Mouse (Mus musculus): ENCODE measurements around the gene Cytl1. TPM values are rescaled to one million over a fixed set of nuclear protein-coding genes. Genes with fewer than 3 reads are reported as not detected.

The Cytl1 gene
- total and polyA plus RNA-seq, 3 experiments = 24.1 to 67.4 (median 29.6) TPM

DNA sequence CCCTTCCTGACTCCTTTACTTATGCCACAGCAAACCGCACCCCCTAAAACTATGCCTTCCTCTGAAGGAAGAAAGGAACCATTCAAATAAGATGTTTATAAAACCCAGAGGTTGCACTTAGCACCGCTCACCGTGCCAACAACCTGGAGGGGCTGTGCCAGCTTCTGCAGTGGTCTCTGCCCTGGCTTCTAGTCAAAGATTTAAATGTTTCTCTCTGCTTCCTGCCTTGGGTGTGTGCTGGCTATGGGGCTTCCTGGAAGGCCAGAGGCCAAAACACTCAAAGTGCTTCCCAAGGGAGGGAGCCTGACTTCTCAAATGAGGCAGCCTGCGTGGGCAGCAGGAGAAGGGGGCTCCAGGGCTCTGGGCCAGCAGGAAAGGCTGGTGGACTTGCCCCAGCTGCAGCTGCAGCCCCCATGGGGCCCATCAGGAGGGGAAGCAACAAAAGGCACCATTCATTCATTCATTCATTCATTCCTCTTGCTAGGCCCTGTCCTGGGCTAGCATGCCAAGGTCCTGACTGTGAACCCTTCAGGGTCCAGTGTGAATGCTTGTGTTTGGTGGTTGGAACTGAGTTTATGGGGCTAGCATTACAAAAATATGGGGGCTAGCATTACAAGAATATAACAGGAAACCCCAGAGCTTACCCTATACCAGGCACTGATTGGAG lies 10.0 kb upstream of the Cytl1 start:
- no peak for TF ChIP-seq EP300 (IDR thresholded peaks at IDR 0.05; ENCODE audit: insufficient read depth, low read depth, low read length)
- TF ChIP-seq POLR2A (IDR thresholded peaks at IDR 0.05; ENCODE audit: insufficient read depth, low read depth, low read length) = no peak
- TF ChIP-seq CTCF (IDR thresholded peaks at IDR 0.05) = no peak

DNA sequence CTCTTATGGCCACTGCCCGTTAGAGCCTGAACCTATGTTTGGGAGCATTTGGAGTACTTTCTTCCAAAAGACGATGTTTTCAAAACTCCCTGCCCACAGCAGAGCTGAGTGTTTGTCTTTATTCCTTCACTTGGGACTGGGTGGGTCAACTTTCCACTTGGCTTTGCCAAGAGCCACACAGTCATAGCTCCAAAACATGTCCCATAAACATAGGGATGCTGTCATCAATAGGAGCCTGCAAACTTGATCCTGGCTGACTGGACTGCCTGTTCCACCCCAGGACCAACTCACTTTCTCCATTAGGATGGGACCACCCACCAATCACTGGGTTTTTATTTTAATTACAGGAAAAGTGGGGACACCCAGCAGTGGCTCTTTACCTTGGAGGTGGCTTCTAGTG lies 4.5 kb upstream of the Cytl1 start:
- intact Hi-C loops (cut with DNase I) = no loop called here
- TF ChIP-seq CTCF (IDR thresholded peaks at IDR 0.05) = no peak
- TF ChIP-seq POLR2A (IDR thresholded peaks at IDR 0.05; ENCODE audit: insufficient read depth, low read depth, low read length) = no peak
- no peak for TF ChIP-seq EP300 (IDR thresholded peaks at IDR 0.05; ENCODE audit: insufficient read depth, low read depth, low read length)
- H3K27ac ChIP-seq = peak overlapping the region; percentile 48
- no peaks in the 10 kb centered on the region for H3K27me3 ChIP-seq (ENCODE audit: control insufficient read depth, insufficient read depth, low read length)
- H3K36me3 ChIP-seq (ENCODE audit: control insufficient read depth, insufficient read depth, low read length) = no peaks in the 10 kb centered on the region
- WGBS = 58% methylated on average over 2 of the region's 2 CpGs
- no peak overlapping the region for H3K4me3 ChIP-seq
- no peaks in the 10 kb centered on the region for H3K79me2 ChIP-seq (replicated peaks; ENCODE audit: control insufficient read depth, insufficient read depth, low read length)
- H3K4me1 ChIP-seq (ENCODE audit: control insufficient read depth, insufficient read depth, low read length) = no peaks in the 10 kb centered on the region; the same call in 1 of the 2 replicates
- H3K9ac ChIP-seq (ENCODE audit: low read depth, low read length) = no peak overlapping the region
- peak; percentile 34 to 60 for DNase-seq

More for the DNA sequence above, 10.0 kb upstream of the Cytl1 start:
- peak in 1 of 2 experiments; percentile 24 for DNase-seq
- Histone ChIP-seq H3K4me3 (no peak overlapping the region), H3K27me3 (ENCODE audit: control insufficient read depth, insufficient read depth, low read length) (no peaks in the 10 kb centered on the region), H3K79me2 (replicated peaks; ENCODE audit: control insufficient read depth, insufficient read depth, low read length) (no peaks in the 10 kb centered on the region), H3K27ac (no peak overlapping the region), H3K9ac (ENCODE audit: low read depth, low read length) (no peak overlapping the region), H3K4me1 (ENCODE audit: control insufficient read depth, insufficient read depth, low read length) (no peaks in the 10 kb centered on the region; the same call in 1 of the 2 replicates), H3K36me3 (ENCODE audit: control insufficient read depth, insufficient read depth, low read length) (no peaks in the 10 kb centered on the region)
- intact Hi-C loops (cut with DNase I) = no loop called here
- WGBS = 52% methylated on average over 4 of the region's 4 CpGs

DNA sequence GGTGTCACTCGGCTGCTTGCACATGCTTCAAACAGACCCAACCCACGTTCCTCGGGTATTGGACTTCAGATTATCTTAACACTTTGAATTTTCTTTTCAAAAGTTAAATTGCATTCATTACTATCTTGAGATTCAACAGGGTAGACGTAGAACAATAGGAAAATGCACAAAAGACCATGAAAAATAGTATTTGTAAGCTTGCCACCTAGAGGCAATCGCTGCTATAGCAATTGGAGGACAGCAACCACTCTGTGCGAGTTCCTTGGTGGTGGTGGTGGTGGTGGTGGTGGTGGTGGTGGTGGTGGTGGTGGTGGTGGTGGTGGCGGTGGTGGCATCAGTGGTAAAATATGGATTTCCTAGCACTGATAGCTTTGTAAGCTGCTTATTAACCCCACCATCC lies 894 bp downstream of the Cytl1 start:
- WGBS = 45% methylated on average over 7 of the region's 7 CpGs

DNA sequence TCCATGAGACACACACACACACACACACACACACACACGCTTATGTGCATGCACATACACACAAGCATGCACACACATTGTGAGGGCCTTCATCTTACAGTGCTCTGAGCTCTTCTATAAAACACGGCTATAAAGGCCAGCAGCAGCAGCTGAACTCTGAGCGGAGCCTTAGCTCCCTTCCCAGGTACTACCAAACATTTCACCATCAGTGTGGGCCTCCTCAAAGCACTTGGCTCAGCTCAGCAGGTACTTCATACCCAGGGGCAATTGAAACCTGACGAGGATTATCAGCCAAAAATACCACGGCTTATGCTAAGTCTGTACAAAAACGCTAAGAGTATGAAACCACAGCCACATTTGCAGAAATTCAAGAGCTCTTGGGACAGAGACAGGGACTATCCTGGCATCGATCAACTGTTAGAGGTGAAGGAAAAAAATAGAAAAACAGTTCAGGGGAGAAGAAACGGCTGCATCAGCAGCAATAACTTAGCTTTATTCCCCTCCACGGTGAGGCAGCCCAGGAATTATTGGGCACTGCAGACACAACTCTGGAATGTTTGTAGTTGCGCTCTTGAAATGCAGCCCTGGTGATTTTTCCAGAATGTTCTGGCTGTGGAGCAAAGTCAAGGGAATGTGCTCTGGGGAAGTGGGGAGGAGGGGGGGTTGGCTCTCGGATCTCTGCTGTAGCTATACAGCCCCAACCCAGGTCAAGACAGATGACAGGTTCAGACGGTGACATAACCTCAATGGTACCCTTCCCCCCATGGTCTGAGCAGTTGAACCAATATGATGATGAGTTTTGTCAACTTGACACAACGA lies 8.8 kb downstream of the Cytl1 start:
- TF ChIP-seq EP300 (IDR thresholded peaks at IDR 0.05; ENCODE audit: insufficient read depth, low read depth, low read length) (no peak), POLR2A (IDR thresholded peaks at IDR 0.05; ENCODE audit: insufficient read depth, low read depth, low read length) (no peak), CTCF (IDR thresholded peaks at IDR 0.05) (no peak)
- 60% methylated on average over 13 of the region's 13 CpGs for WGBS
- Histone ChIP-seq H3K9ac (ENCODE audit: low read depth, low read length) (no peak overlapping the region), H3K4me1 (ENCODE audit: control insufficient read depth, insufficient read depth, low read length) (no peaks in the 10 kb centered on the region), H3K79me2 (replicated peaks; ENCODE audit: control insufficient read depth, insufficient read depth, low read length) (no peaks in the 10 kb centered on the region), H3K27ac (no peak overlapping the region), H3K27me3 (ENCODE audit: control insufficient read depth, insufficient read depth, low read length) (no peaks in the 10 kb centered on the region), H3K36me3 (ENCODE audit: control insufficient read depth, insufficient read depth, low read length) (no peaks in the 10 kb centered on the region), H3K4me3 (no peak overlapping the region)
- no peak for DNase-seq
- intact Hi-C loops (cut with DNase I) = no loop called here

More for the DNA sequence above, 894 bp downstream of the Cytl1 start:
- no peak for DNase-seq
- no peaks in the 10 kb centered on the region for H3K79me2 ChIP-seq (replicated peaks; ENCODE audit: control insufficient read depth, insufficient read depth, low read length)
- H3K27me3 ChIP-seq (ENCODE audit: control insufficient read depth, insufficient read depth, low read length) = no peaks in the 10 kb centered on the region
- intact Hi-C loops (cut with DNase I) = no loop called here
- no peak overlapping the region for H3K9ac ChIP-seq (ENCODE audit: low read depth, low read length)
- no peaks in the 10 kb centered on the region; the same call in 1 of the 2 replicates for H3K4me1 ChIP-seq (ENCODE audit: control insufficient read depth, insufficient read depth, low read length)
- H3K4me3 ChIP-seq = no peak overlapping the region
- no peak overlapping the region for H3K27ac ChIP-seq
- TF ChIP-seq EP300 (IDR thresholded peaks at IDR 0.05; ENCODE audit: insufficient read depth, low read depth, low read length) (no peak), CTCF (IDR thresholded peaks at IDR 0.05) (peak; percentile 36)
- H3K36me3 ChIP-seq (ENCODE audit: control insufficient read depth, insufficient read depth, low read length) = no peaks in the 10 kb centered on the region

DNA sequence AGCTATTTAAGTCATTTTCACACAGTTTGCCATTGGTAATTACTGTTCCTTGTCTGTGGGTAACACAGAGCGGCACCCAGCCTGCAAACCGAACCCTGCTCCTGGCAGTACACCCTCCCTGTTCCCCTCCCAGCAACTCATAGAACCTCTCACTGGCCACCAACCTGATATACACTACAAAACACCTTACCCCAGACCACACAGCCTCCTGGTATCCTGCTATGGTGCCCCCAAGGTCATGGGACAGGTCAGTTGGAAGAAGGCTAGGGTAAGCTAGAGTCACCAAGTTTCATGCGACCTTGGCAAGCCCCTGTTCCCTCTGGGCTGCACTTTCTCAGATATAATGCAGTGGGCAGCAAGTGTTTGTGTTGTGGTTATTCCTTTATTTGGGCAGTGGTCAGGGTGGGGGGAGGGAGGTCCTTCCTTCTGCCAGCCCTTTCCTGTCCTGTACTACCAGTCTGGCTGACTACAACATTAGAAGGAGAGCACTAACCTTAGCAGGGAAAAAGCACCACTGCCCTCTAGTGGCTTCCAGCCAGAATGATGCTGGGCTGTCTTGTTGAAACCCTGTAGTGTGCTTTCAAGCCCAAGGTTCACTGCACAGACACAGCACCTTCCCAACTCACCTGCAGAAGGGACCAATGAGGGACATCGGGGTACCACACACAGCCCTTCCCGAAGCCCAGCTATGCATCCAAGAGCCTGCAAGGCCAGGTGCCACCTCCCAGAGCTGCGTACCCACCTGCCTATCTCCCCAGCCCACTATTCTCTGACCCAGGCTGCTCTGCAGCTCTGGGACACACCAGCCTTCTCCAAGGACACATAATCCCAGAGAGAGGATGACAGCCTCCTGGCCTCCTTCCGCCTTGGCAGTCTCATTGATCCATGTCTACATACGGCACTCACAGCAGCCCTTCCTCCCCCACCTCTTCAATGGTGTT lies 17.0 kb downstream of the Cytl1 start:
- Histone ChIP-seq H3K27ac (no peak overlapping the region), H3K4me3 (no peak overlapping the region), H3K9ac (ENCODE audit: low read depth, low read length) (no peak overlapping the region), H3K4me1 (ENCODE audit: control insufficient read depth, insufficient read depth, low read length) (no peaks in the 10 kb centered on the region), H3K27me3 (ENCODE audit: control insufficient read depth, insufficient read depth, low read length) (no peaks in the 10 kb centered on the region), H3K36me3 (ENCODE audit: control insufficient read depth, insufficient read depth, low read length) (no peaks in the 10 kb centered on the region), H3K79me2 (replicated peaks; ENCODE audit: control insufficient read depth, insufficient read depth, low read length) (no peaks in the 10 kb centered on the region)
- DNase-seq = peak; percentile 53 to 62
- 56% methylated on average over 8 of the region's 8 CpGs for WGBS
- no peak for TF ChIP-seq POLR2A (IDR thresholded peaks at IDR 0.05; ENCODE audit: insufficient read depth, low read depth, low read length)
- peak; percentile 78 for TF ChIP-seq CTCF (IDR thresholded peaks at IDR 0.05)
- no peak for TF ChIP-seq EP300 (IDR thresholded peaks at IDR 0.05; ENCODE audit: insufficient read depth, low read depth, low read length)
- intact Hi-C loops (cut with DNase I) = loop anchor here (10.0 kb wide), 2 partner anchors 333 to 457 kb away; no protein-coding TSS in a partner anchor

All from heart, adult 2 months (tissue).